Mouse (Mus musculus): ENCODE measurements around the gene Lyg2. TPM values are rescaled to one million over a fixed set of nuclear protein-coding genes. Genes with fewer than 3 reads are reported as not detected.

The Lyg2 gene
- polyA plus RNA-seq, 1 experiment from 2014 or later: not detected

DNA sequence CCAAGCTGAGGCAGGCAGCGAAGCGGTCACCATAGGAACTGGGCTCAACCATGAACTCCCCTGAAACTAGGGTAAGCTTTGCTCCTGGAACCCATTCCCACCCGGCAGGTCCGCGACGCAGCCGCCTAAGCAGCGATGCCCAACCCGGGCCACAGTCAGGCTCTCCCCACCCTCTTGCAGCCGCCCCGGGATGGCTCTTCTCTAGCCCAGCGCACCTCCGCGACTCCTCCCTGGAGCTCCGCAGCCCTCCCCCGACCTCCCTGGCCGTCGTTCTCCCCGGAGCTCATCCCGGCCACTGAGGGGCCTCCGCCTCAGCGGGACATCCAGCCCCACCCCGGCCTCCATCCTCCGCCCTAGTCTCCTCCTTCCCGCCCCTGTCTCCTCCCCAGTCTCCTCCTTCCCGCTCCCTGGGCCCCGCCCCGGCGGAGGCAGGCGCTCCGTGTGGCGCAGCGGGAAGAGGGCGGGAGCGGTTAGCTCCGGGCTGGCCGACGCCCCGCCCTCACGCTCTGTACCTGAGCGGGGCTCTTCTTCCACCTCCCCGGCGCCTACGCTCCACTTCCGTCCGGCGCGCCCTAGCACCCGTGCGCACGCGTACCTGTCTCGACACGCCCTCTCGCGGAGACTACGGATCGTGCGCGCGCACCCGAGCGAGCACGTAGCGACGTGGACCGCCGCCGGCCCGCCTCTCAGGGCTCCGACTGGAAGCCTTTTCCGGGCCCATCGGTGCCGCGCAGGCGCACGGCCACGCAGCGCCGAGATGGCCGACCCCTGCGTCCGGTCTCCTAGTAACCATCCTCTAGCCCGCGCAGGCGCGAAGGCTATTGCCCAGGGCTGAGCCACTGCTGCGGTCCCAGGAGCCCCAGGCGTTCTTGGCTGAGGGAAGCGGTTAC, 51.5 kb downstream of the Lyg2 start:
- H3K4me2 ChIP-seq: peak overlapping the region; percentile 85
- H3K27ac ChIP-seq (replicated peaks): peak overlapping the region; percentile 95
- peaks cover 6% of the 10 kb centered on the region; the same call in 1 of the 2 replicates for H3K27me3 ChIP-seq (replicated peaks)
- H3K4me1 ChIP-seq: peaks cover 10% of the 10 kb centered on the region
- H3K9ac ChIP-seq (replicated peaks): peak overlapping the region; percentile 85
- peak; percentile 98 for ATAC-seq (ENCODE audit: low FRiP score)
- no peaks in the 10 kb centered on the region for H3K9me3 ChIP-seq (replicated peaks)
- WGBS: under 1% methylated on average over 86 of the region's 90 CpGs
- peak overlapping the region; percentile 78 for H3K4me3 ChIP-seq (replicated peaks)
- no peaks in the 10 kb centered on the region for H3K36me3 ChIP-seq

Other genes starting within 250 kb of the Lyg2 start
- gene 2010300C02Rik, start 196.4 kb downstream of the Lyg2 start, polyA plus RNA-seq (2015; fragmentation: Nextera tagmentation; extraction: Ambion mirVana): 3.2 and 6.3 TPM in 2 replicates
- gene Tsga10, start 50.1 kb downstream of the Lyg2 start, polyA plus RNA-seq (2015; fragmentation: Nextera tagmentation; extraction: Ambion mirVana): 10.4 and 12.0 TPM in 2 replicates
- 7.4 and 7.5 TPM in 2 replicates for gene Lipt1, start 44.8 kb downstream of the Lyg2 start, polyA plus RNA-seq (2015; fragmentation: Nextera tagmentation; extraction: Ambion mirVana)
- 15.3 and 22.1 TPM in 2 replicates for gene Mitd1, start 26.1 kb downstream of the Lyg2 start, polyA plus RNA-seq (2015; fragmentation: Nextera tagmentation; extraction: Ambion mirVana)
- gene Mrpl30, start 26.0 kb downstream of the Lyg2 start, polyA plus RNA-seq (2015; fragmentation: Nextera tagmentation; extraction: Ambion mirVana): 244 and 277 TPM in 2 replicates
- not detected in 2 replicates for gene Lyg1, start 41.3 kb upstream of the Lyg2 start, polyA plus RNA-seq (2015; fragmentation: Nextera tagmentation; extraction: Ambion mirVana)
- 134 and 147 TPM in 2 replicates for gene Txndc9, start 81.4 kb upstream of the Lyg2 start, polyA plus RNA-seq (2015; fragmentation: Nextera tagmentation; extraction: Ambion mirVana)
- 21.5 and 21.9 TPM in 2 replicates for gene Eif5b, start 81.5 kb upstream of the Lyg2 start, polyA plus RNA-seq (2015; fragmentation: Nextera tagmentation; extraction: Ambion mirVana)
- 30.2 and 35.3 TPM in 2 replicates for gene Rev1, start 213.3 kb upstream of the Lyg2 start, polyA plus RNA-seq (2015; fragmentation: Nextera tagmentation; extraction: Ambion mirVana)